Mouse (Mus musculus): Measurements from ENCODE around the gene Krt36. TPM values are rescaled to one million over a fixed set of nuclear protein-coding genes. Genes with fewer than 3 reads are reported as not detected.

Gene Krt36
- total and polyA plus RNA-seq, 2 experiments from 2014 or later: not detected

DNA sequence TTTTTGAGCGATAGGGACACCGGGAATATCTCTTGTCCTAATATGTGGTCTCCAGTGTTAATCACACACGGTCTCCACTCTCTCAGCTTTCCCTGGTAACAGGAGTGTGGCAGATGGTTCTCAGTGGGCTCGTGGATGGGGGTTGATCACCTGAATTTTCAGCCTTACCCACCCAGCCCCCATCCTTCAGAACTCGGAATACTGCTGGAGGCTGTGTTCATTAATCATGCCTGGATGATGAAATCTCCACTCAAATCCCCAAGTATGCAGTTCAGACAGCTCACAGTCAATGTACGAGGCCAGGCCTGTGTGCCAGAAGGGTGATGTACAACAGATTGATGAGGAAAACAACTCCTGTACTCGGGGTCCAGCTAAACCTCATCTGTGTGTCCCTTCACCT is 19.5 kb upstream of the Krt36 start:
- Histone ChIP-seq H3K4me3 (ENCODE audit: low read depth, low read length) (no peak overlapping the region), H3K27ac (ENCODE audit: low read depth) (no peak overlapping the region), H3K9ac (replicated peaks; ENCODE audit: low read depth, low read length) (no peak overlapping the region), H3K36me3 (replicated peaks; ENCODE audit: control insufficient read depth, insufficient read depth, low read length) (no peaks in the 10 kb centered on the region), H3K4me1 (ENCODE audit: control insufficient read depth, insufficient read depth) (no peaks in the 10 kb centered on the region), H3K4me2 (ENCODE audit: low read depth, low read length) (no peak overlapping the region), H3K27me3 (ENCODE audit: control insufficient read depth, insufficient read depth, low read length) (no peaks in the 10 kb centered on the region), H3K9me3 (replicated peaks; ENCODE audit: control insufficient read depth, low read length) (no peaks in the 10 kb centered on the region)
- no peak for ATAC-seq (ENCODE audit: insufficient read depth, low read depth)
- DNase-seq (ENCODE audit: low spot score): no peak
- 71% methylated on average over 7 of the region's 7 CpGs for WGBS
- no peak for TF ChIP-seq EP300 (IDR thresholded peaks at IDR 0.05; ENCODE audit: low read depth)
- no peak for TF ChIP-seq CTCF (IDR thresholded peaks at IDR 0.05; ENCODE audit: low read depth)

DNA sequence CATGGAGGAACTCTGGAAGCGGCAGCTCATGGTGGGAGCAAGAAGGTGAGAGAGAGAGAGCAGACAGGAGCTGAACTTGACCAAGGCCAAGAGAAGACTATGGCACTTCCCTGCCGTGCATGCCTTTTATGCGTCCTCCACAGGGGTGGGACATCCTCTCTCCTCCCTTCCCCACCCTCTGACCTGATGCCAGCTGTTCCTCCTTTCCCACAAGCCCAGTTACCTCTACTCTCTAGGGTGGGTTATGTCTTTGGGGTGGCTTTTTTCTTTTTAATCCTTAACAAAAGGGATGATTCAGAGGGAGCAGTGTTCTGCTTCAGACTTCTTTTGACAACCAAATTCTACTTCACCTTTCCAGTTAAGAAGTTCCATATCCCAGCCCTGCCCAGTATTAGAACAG is 16.0 kb upstream of the Krt36 start, which contains the start of gene Krt13:
Krt13 (minus strand) TSS at position 101 of the 400 bp plus-strand sequence.
- Histone ChIP-seq H3K27ac (ENCODE audit: low read depth) (no peak within 1 kb of the TSS), H3K4me3 (ENCODE audit: low read depth, low read length) (no peak within 1 kb of the TSS), H3K9ac (replicated peaks; ENCODE audit: low read depth, low read length) (no peak within 1 kb of the TSS), H3K4me1 (ENCODE audit: control insufficient read depth, insufficient read depth) (no peaks in the 10 kb centered on the region), H3K36me3 (replicated peaks; ENCODE audit: control insufficient read depth, insufficient read depth, low read length) (no peaks in the 10 kb centered on the region), H3K9me3 (replicated peaks; ENCODE audit: control insufficient read depth, low read length) (no peaks in the 10 kb centered on the region), H3K4me2 (ENCODE audit: low read depth, low read length) (no peak within 1 kb of the TSS), H3K27me3 (ENCODE audit: control insufficient read depth, insufficient read depth, low read length) (no peaks in the 10 kb centered on the region)
- no peak for ATAC-seq (ENCODE audit: insufficient read depth, low read depth)
- no peak for TF ChIP-seq EP300 (IDR thresholded peaks at IDR 0.05; ENCODE audit: low read depth)
- no peak for DNase-seq (ENCODE audit: low spot score)
- 67% methylated on average over 3 of the region's 3 CpGs for WGBS

- no peak for ATAC-seq (ENCODE audit: insufficient read depth, low read depth)
- no peaks in the 10 kb centered on the region for H3K9me3 ChIP-seq (replicated peaks; ENCODE audit: control insufficient read depth, low read length)
- WGBS: 40% methylated on average over 5 of the region's 5 CpGs
Observed at GRCm38 (mm10) chr11:100120331-100120730, 14.9 kb upstream of the Krt36 start.

DNA sequence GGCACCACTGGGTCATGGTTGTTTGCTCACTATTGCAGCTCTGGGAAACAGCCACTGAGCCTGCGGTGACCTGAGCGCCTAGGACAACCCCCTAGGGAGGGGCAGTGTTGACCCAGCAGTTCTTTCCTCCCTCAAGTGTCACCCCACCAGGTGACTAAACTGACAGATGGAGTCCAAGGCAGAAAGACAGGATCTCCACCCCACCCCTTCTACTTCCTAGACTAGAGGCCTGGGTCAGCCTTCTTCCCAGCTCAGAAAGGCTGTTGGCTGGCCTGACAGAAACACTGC is 8.3 kb upstream of the Krt36 start:
- no peak overlapping the region for H3K4me2 ChIP-seq (ENCODE audit: low read depth, low read length)
- no peak for ATAC-seq (ENCODE audit: insufficient read depth, low read depth)
- WGBS: 62% methylated on average over 2 of the region's 2 CpGs
- H3K9me3 ChIP-seq (replicated peaks; ENCODE audit: control insufficient read depth, low read length): no peaks in the 10 kb centered on the region
- no peak for DNase-seq (ENCODE audit: low spot score)
- H3K27me3 ChIP-seq (ENCODE audit: control insufficient read depth, insufficient read depth, low read length): no peaks in the 10 kb centered on the region
- no peak overlapping the region for H3K4me3 ChIP-seq (ENCODE audit: low read depth, low read length)
- H3K9ac ChIP-seq (replicated peaks; ENCODE audit: low read depth, low read length): no peak overlapping the region
- no peak overlapping the region for H3K27ac ChIP-seq (ENCODE audit: low read depth)
- TF ChIP-seq CTCF (IDR thresholded peaks at IDR 0.05; ENCODE audit: low read depth): no peak
- no peak for TF ChIP-seq EP300 (IDR thresholded peaks at IDR 0.05; ENCODE audit: low read depth)
- H3K4me1 ChIP-seq (ENCODE audit: control insufficient read depth, insufficient read depth): no peaks in the 10 kb centered on the region
- no peaks in the 10 kb centered on the region for H3K36me3 ChIP-seq (replicated peaks; ENCODE audit: control insufficient read depth, insufficient read depth, low read length)

More at GRCm38 (mm10) chr11:100120331-100120730, 14.9 kb upstream of the Krt36 start:
- Histone ChIP-seq H3K4me1 (ENCODE audit: control insufficient read depth, insufficient read depth) (no peaks in the 10 kb centered on the region), H3K4me2 (ENCODE audit: low read depth, low read length) (no peak overlapping the region), H3K9ac (replicated peaks; ENCODE audit: low read depth, low read length) (no peak overlapping the region), H3K36me3 (replicated peaks; ENCODE audit: control insufficient read depth, insufficient read depth, low read length) (no peaks in the 10 kb centered on the region), H3K4me3 (ENCODE audit: low read depth, low read length) (no peak overlapping the region), H3K27me3 (ENCODE audit: control insufficient read depth, insufficient read depth, low read length) (no peaks in the 10 kb centered on the region), H3K27ac (ENCODE audit: low read depth) (no peak overlapping the region)
- TF ChIP-seq EP300 (IDR thresholded peaks at IDR 0.05; ENCODE audit: low read depth) (no peak), CTCF (IDR thresholded peaks at IDR 0.05; ENCODE audit: low read depth) (no peak)
- DNase-seq (ENCODE audit: low spot score): no peak

DNA sequence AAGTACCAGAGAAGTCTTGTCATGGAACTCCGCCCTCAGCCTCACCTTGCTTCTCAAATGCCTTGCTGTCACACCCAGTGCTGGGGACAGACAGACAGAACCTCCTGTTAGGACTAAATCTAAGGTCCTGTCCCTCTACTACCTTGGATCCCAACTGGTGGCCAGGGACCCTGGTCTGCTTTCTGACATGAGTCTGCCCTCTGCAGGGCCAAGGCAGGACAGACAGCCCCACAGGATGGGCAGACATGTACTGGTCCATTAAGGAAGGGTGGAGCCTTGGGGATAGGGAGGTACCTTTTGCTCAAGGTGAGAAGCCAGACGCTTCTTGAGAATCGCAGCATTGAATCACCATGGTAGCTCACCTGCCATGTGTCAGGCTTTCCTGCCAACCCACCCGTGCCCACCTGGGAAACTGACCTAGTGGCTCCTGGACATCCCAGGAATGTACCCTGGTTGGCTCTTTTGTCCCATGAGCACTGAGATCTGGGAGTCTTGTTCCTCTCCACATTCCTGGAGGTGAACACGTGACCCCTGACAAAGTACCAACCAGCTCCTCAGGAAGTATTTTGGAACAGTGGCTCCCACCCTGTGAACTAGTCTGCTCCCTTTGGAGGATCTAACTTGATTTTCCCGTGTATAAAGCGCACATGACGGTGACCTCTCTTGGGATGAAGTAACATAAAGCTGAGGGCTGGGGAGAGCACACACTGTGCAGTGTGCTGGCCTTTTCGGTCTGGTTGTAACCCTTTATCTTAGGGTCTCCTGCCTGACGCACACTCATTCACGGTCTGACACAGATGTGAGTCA is 7.7 kb upstream of the Krt36 start:
- ATAC-seq (ENCODE audit: insufficient read depth, low read depth): no peak
- no peak for DNase-seq (ENCODE audit: low spot score)
- Histone ChIP-seq H3K9me3 (replicated peaks; ENCODE audit: control insufficient read depth, low read length) (no peaks in the 10 kb centered on the region), H3K27ac (ENCODE audit: low read depth) (no peak overlapping the region), H3K4me3 (ENCODE audit: low read depth, low read length) (no peak overlapping the region), H3K4me1 (ENCODE audit: control insufficient read depth, insufficient read depth) (no peaks in the 10 kb centered on the region), H3K9ac (replicated peaks; ENCODE audit: low read depth, low read length) (no peak overlapping the region), H3K36me3 (replicated peaks; ENCODE audit: control insufficient read depth, insufficient read depth, low read length) (no peaks in the 10 kb centered on the region), H3K4me2 (ENCODE audit: low read depth, low read length) (no peak overlapping the region), H3K27me3 (ENCODE audit: control insufficient read depth, insufficient read depth, low read length) (no peaks in the 10 kb centered on the region)
- WGBS: 73% methylated on average over 11 of the region's 11 CpGs
- TF ChIP-seq CTCF (IDR thresholded peaks at IDR 0.05; ENCODE audit: low read depth): no peak
- TF ChIP-seq EP300 (IDR thresholded peaks at IDR 0.05; ENCODE audit: low read depth): no peak

All from heart, postnatal 0 days (tissue).